Mouse (Mus musculus): ENCODE measurements around the gene Cep131.

Gene Cep131

GRCm38 (mm10) chr11:120019542-120020440, 66.8 kb downstream of the Cep131 start:
- no peak for DNase-seq

GRCm38 (mm10) chr11:120017011-120017410, 69.6 kb downstream of the Cep131 start:
- DNase-seq = no peak

GRCm38 (mm10) chr11:120014758-120015157, 71.9 kb downstream of the Cep131 start:
- no peak for DNase-seq
